Mouse (Mus musculus) lung, embryonic 14.5 days (tissue): Measurements from ENCODE around the gene Ppp2r3a. TPM values are rescaled to one million over a fixed set of nuclear protein-coding genes. Genes with fewer than 3 reads are reported as not detected.
A peak's percentile ranks its signal among the peaks of the same experiment; 100 is the strongest.

ENCODE experiments used
- ATAC-seq: fragments of 200-750 bp; cut with Nextera tagmentation; 2 replicates; pipeline ENCODE4 v1.8.0; 2017; ENCODE audit warnings: mild to moderate bottlenecking, moderate TSS enrichment, moderate library complexity; ENCODE audit not compliant: insufficient read depth
- DNase-seq: peaks from one replicate; pipeline ENCODE4 v3.0.0-alpha.2; 2015
- H3K27ac ChIP-seq: fragments of 300-500 bp; sonication (generic); 2 replicates; pipeline ENCODE4 v1.5.1; 2014; ENCODE audit warnings: low read depth, mild to moderate bottlenecking, moderate library complexity
- H3K27me3 ChIP-seq: fragments of 300-500 bp; sonication (generic); 2 replicates; pipeline ENCODE4 v1.6.1; 2014; ENCODE audit warnings: low read length, control low read depth; ENCODE audit not compliant: insufficient read depth
- H3K36me3 ChIP-seq: fragments of 300-500 bp; sonication (generic); 2 replicates; pipeline ENCODE4 v1.6.1; 2014; ENCODE audit warnings: control low read depth; ENCODE audit not compliant: insufficient read depth
- H3K4me1 ChIP-seq: fragments of 300-500 bp; sonication (generic); 2 replicates; pipeline ENCODE4 v1.6.1; 2014; ENCODE audit warnings: antibody characterized with exemption, control low read depth; ENCODE audit not compliant: insufficient read depth
- H3K4me2 ChIP-seq: fragments of 300-500 bp; sonication (generic); 2 replicates; pipeline ENCODE4 v1.6.1; 2014; ENCODE audit warnings: mild to moderate bottlenecking
- H3K4me3 ChIP-seq: fragments of 300-500 bp; sonication (generic); 2 replicates; pipeline ENCODE4 v1.5.1; 2014; ENCODE audit warnings: low read depth, low read length
- H3K9ac ChIP-seq: fragments of 300-500 bp; sonication (generic); 2 replicates; pipeline ENCODE4 v1.6.1; 2014
- H3K9me3 ChIP-seq: fragments of 300-500 bp; sonication (generic); 2 replicates; pipeline ENCODE4 v1.6.1; 2016; ENCODE audit warnings: low read depth, low read length, control low read depth
- CTCF ChIP-seq: IDR thresholded peaks from 2 replicates; pipeline ENCODE4 v1.5.1; 2016; ENCODE audit warnings: antibody characterized with exemption, low read depth
- WGBS: fragments of 180-500 bp; shearing (Covaris S2); extraction: QIAGEN DNeasy Blood & Tissue Kit; methylation state at CpG from one replicate; pipeline ENCODE4 v1.1.7; 2014; 5-methylcytosine and 5-hydroxymethylcytosine counted together
- polyA plus RNA-seq: library from polyadenylated mRNA; unstranded; fragments of >200 nt; fragmentation: Nextera tagmentation; extraction: Ambion mirVana; gene quantifications from 2 replicates; pipeline ENCODE4 v1.2.1, GENCODE M21; 2014

Ppp2r3a gene
- polyA plus RNA-seq, 1 experiment from 2014 or later, result 14.4 TPM

- Histone ChIP-seq H3K4me1 (no peaks in the 10 kb centered on the region), H3K9me3 (no peaks in the 10 kb centered on the region), H3K9ac (no peak overlapping the region), H3K27ac (no peak overlapping the region; the same call in 1 of the 2 replicates), H3K4me2 (no peak overlapping the region), H3K27me3 (no peaks in the 10 kb centered on the region), H3K4me3 (no peak overlapping the region), H3K36me3 (no peaks in the 10 kb centered on the region)
- DNase-seq (peak; percentile 48), ATAC-seq (peak; percentile 28; the same call in 1 of the 2 replicates)
- TF ChIP-seq CTCF, result no peak
- WGBS, result 47% methylated on average over 5 of the region's 5 CpGs
Observed at GRCm38 (mm10) chr9:101200627-101201026, 51.0 kb downstream of the Ppp2r3a start.

GRCm38 (mm10) chr9:101198804-101199203 is 52.8 kb downstream of the Ppp2r3a start:
- Histone ChIP-seq H3K4me1 (no peaks in the 10 kb centered on the region), H3K9ac (no peak overlapping the region), H3K9me3 (no peaks in the 10 kb centered on the region), H3K4me2 (no peak overlapping the region), H3K36me3 (no peaks in the 10 kb centered on the region; the same call in 1 of the 2 replicates), H3K27me3 (no peaks in the 10 kb centered on the region), H3K27ac (peak overlapping the region; percentile 63; the same call in 1 of the 2 replicates), H3K4me3 (no peak overlapping the region)
- ATAC-seq (no peak), DNase-seq (peak; percentile 35)
- 37% methylated on average over 6 of the region's 6 CpGs for WGBS
- no peak for TF ChIP-seq CTCF

GRCm38 (mm10) chr9:101198261-101198660 is 53.3 kb downstream of the Ppp2r3a start:
- 59% methylated on average over 3 of the region's 3 CpGs for WGBS
- Histone ChIP-seq H3K4me2 (no peak overlapping the region), H3K9me3 (no peaks in the 10 kb centered on the region), H3K4me3 (no peak overlapping the region), H3K27me3 (no peaks in the 10 kb centered on the region), H3K4me1 (no peaks in the 10 kb centered on the region), H3K27ac (peak overlapping the region; percentile 63; the same call in 1 of the 2 replicates), H3K36me3 (no peaks in the 10 kb centered on the region; the same call in 1 of the 2 replicates), H3K9ac (no peak overlapping the region)
- TF ChIP-seq CTCF, result no peak
- ATAC-seq (no peak), DNase-seq (peak; percentile 35)

- Histone ChIP-seq H3K4me2 (no peak overlapping the region), H3K4me1 (no peaks in the 10 kb centered on the region), H3K9me3 (no peaks in the 10 kb centered on the region), H3K9ac (no peak overlapping the region), H3K36me3 (peaks cover 25% of the 10 kb centered on the region; the same call in 1 of the 2 replicates), H3K4me3 (no peak overlapping the region), H3K27ac (peak overlapping the region; percentile 27; the same call in 1 of the 2 replicates), H3K27me3 (no peaks in the 10 kb centered on the region)
- peak; percentile 92 for ATAC-seq
- WGBS, result 28% methylated on average over 5 of the region's 5 CpGs
- peak; percentile 97 for DNase-seq
- peak; percentile 85 for TF ChIP-seq CTCF
Observed at GRCm38 (mm10) chr9:101181962-101182701, 69.5 kb downstream of the Ppp2r3a start.

GRCm38 (mm10) chr9:101181291-101181690 is 70.3 kb downstream of the Ppp2r3a start:
- 74% methylated on average over 6 of the region's 6 CpGs for WGBS
- Histone ChIP-seq H3K36me3 (peaks cover 33% of the 10 kb centered on the region; the same call in 1 of the 2 replicates), H3K4me1 (no peaks in the 10 kb centered on the region), H3K4me3 (no peak overlapping the region), H3K9me3 (no peaks in the 10 kb centered on the region), H3K27ac (no peak overlapping the region), H3K27me3 (no peaks in the 10 kb centered on the region), H3K4me2 (no peak overlapping the region), H3K9ac (no peak overlapping the region)
- ATAC-seq (no peak), DNase-seq (no peak)
- no peak for TF ChIP-seq CTCF

- H3K4me3 ChIP-seq, result no peak overlapping the region
- H3K36me3 ChIP-seq, result peaks cover 27% of the 10 kb centered on the region; the same call in 1 of the 2 replicates
- DNase-seq, result peak; percentile 38
- no peaks in the 10 kb centered on the region for H3K27me3 ChIP-seq
- no peak overlapping the region for H3K9ac ChIP-seq
- no peak overlapping the region for H3K4me2 ChIP-seq
- no peaks in the 10 kb centered on the region for H3K4me1 ChIP-seq
- 73% methylated on average over 2 of the region's 2 CpGs for WGBS
- ATAC-seq, result no peak
- no peak for TF ChIP-seq CTCF
- H3K9me3 ChIP-seq, result no peaks in the 10 kb centered on the region
- no peak overlapping the region for H3K27ac ChIP-seq
Observed at GRCm38 (mm10) chr9:101180234-101180633, 71.4 kb downstream of the Ppp2r3a start.

GRCm38 (mm10) chr9:101160627-101161026 is 91.0 kb downstream of the Ppp2r3a start:
- Histone ChIP-seq H3K4me3 (no peak overlapping the region), H3K4me2 (no peak overlapping the region), H3K36me3 (0 out of 2 replicates have a peak, but pooled peaks cover 4% of the 10 kb centered on the region), H3K27ac (no peak overlapping the region), H3K27me3 (no peaks in the 10 kb centered on the region), H3K9me3 (no peaks in the 10 kb centered on the region; the same call in 1 of the 2 replicates), H3K9ac (no peak overlapping the region), H3K4me1 (no peaks in the 10 kb centered on the region)
- 92% methylated on average over 1 of the region's 1 CpGs for WGBS
- ATAC-seq (no peak), DNase-seq (no peak)
- TF ChIP-seq CTCF, result no peak
